Mouse (Mus musculus) CD4-positive, CD25-positive, alpha-beta regulatory T cell, adult 2 months (primary cell): ENCODE results near the gene Rftn1.
A peak's percentile ranks its signal among the peaks of the same experiment; 100 is the strongest.

Source experiments
- DNase-seq: peaks from one replicate; pipeline ENCODE4 v3.0.0-alpha.2; 2012; ENCODE audit warnings: low read depth, low spot score

The Rftn1 gene

GRCm38 (mm10) chr17:50025651-50026050 is 164.8 kb downstream of the Rftn1 start:
- DNase-seq = peak; percentile 22

GRCm38 (mm10) chr17:50025173-50025626 is 165.3 kb downstream of the Rftn1 start:
- DNase-seq = peak; percentile 56

- DNase-seq = no peak
Measured at GRCm38 (mm10) chr17:50021400-50021799, 169.1 kb downstream of the Rftn1 start.

- DNase-seq = no peak
Measured at GRCm38 (mm10) chr17:50020211-50021001, 170.1 kb downstream of the Rftn1 start.

- no peak for DNase-seq
Measured at GRCm38 (mm10) chr17:50019819-50020210, 170.7 kb downstream of the Rftn1 start.

- no peak for DNase-seq
Measured at GRCm38 (mm10) chr17:50019090-50019489, 171.4 kb downstream of the Rftn1 start.

GRCm38 (mm10) chr17:50014708-50015107 is 175.8 kb downstream of the Rftn1 start:
- DNase-seq = no peak

- no peak for DNase-seq
Measured at GRCm38 (mm10) chr17:50013848-50014247, 176.6 kb downstream of the Rftn1 start.

- no peak for DNase-seq
Measured at GRCm38 (mm10) chr17:50010096-50010495, 180.4 kb downstream of the Rftn1 start.

GRCm38 (mm10) chr17:50006721-50007351 is 183.6 kb downstream of the Rftn1 start:
- DNase-seq = no peak

- no peak for DNase-seq
Measured at GRCm38 (mm10) chr17:50006338-50006720, 184.1 kb downstream of the Rftn1 start.

- no peak for DNase-seq
Measured at GRCm38 (mm10) chr17:50003156-50003555, 187.3 kb downstream of the Rftn1 start.

- DNase-seq = no peak
Measured at GRCm38 (mm10) chr17:50002171-50002570, 188.3 kb downstream of the Rftn1 start.

GRCm38 (mm10) chr17:50001754-50002153 is 188.7 kb downstream of the Rftn1 start:
- no peak for DNase-seq

GRCm38 (mm10) chr17:50000580-50000979 is 189.9 kb downstream of the Rftn1 start:
- DNase-seq = no peak

GRCm38 (mm10) chr17:49996626-49997152 is 193.8 kb downstream of the Rftn1 start:
- DNase-seq = no peak

- no peak for DNase-seq
Measured at GRCm38 (mm10) chr17:49996097-49996496, 194.4 kb downstream of the Rftn1 start.

GRCm38 (mm10) chr17:49995226-49995625 is 195.2 kb downstream of the Rftn1 start:
- DNase-seq = no peak

GRCm38 (mm10) chr17:49993631-49994030 is 196.8 kb downstream of the Rftn1 start:
- DNase-seq = no peak

- DNase-seq = peak; percentile 44
Measured at GRCm38 (mm10) chr17:49992625-49993603, 197.6 kb downstream of the Rftn1 start.

- DNase-seq = no peak
Measured at GRCm38 (mm10) chr17:49989583-49989982, 200.9 kb downstream of the Rftn1 start.

- no peak for DNase-seq
Measured at GRCm38 (mm10) chr17:49987095-49987494, 203.4 kb downstream of the Rftn1 start.
